Mouse (Mus musculus) limb, embryonic 12.5 days (tissue): ENCODE data around the gene Fry. TPM values are rescaled to one million over a fixed set of nuclear protein-coding genes. Genes with fewer than 3 reads are reported as not detected.

ENCODE experiments used
- ATAC-seq: fragments of 200-750 bp; cut with Nextera tagmentation; 2 replicates; pipeline ENCODE4 v1.8.0; 2017; ENCODE audit warnings: low read depth, moderate TSS enrichment; ENCODE audit not compliant: insufficient number of reproducible peaks, insufficient read depth, low FRiP score, low TSS enrichment
- H3K27ac ChIP-seq: fragments of 300-500 bp; sonication (generic); 2 replicates; pipeline ENCODE4 v1.5.1; 2016; ENCODE audit warnings: mild to moderate bottlenecking, moderate library complexity
- H3K27me3 ChIP-seq: fragments of 300-500 bp; sonication (generic); 2 replicates; pipeline ENCODE4 v1.6.1; 2016; ENCODE audit warnings: mild to moderate bottlenecking, moderate library complexity
- H3K36me3 ChIP-seq: fragments of 300-500 bp; sonication (generic); 2 replicates; pipeline ENCODE4 v1.6.1; 2016; ENCODE audit warnings: mild to moderate bottlenecking, moderate library complexity
- H3K4me1 ChIP-seq: fragments of 300-500 bp; sonication (generic); replicated peaks from 2 replicates; pipeline ENCODE4 v1.6.1; 2016
- H3K4me2 ChIP-seq: fragments of 300-500 bp; sonication (generic); 2 replicates; pipeline ENCODE4 v1.6.1; 2016; ENCODE audit warnings: mild to moderate bottlenecking, moderate library complexity
- H3K4me3 ChIP-seq: fragments of 300-500 bp; sonication (generic); replicated peaks from 2 replicates; pipeline ENCODE4 v1.5.1; 2016; ENCODE audit warnings: mild to moderate bottlenecking
- H3K9ac ChIP-seq: fragments of 300-500 bp; sonication (generic); replicated peaks from 2 replicates; pipeline ENCODE4 v1.6.1; 2016; ENCODE audit warnings: mild to moderate bottlenecking, moderate library complexity
- H3K9me3 ChIP-seq: fragments of 300-500 bp; sonication (generic); 2 replicates; pipeline ENCODE4 v1.6.1; 2016; ENCODE audit warnings: mild to moderate bottlenecking, moderate library complexity
- WGBS: fragments of 180-500 bp; shearing (Covaris S2); methylation state at CpG from one replicate; pipeline ENCODE4 v1.1.7; 2016; 5-methylcytosine and 5-hydroxymethylcytosine counted together
- polyA plus RNA-seq: library from polyadenylated mRNA; unstranded; fragments of >200 nt; fragmentation: Nextera tagmentation; extraction: Ambion mirVana; gene quantifications from 2 replicates; pipeline ENCODE4 v1.2.1, GENCODE M21; 2016

Fry gene
- polyA plus RNA-seq, 1 experiment from 2014 or later: 7.3 TPM

DNA sequence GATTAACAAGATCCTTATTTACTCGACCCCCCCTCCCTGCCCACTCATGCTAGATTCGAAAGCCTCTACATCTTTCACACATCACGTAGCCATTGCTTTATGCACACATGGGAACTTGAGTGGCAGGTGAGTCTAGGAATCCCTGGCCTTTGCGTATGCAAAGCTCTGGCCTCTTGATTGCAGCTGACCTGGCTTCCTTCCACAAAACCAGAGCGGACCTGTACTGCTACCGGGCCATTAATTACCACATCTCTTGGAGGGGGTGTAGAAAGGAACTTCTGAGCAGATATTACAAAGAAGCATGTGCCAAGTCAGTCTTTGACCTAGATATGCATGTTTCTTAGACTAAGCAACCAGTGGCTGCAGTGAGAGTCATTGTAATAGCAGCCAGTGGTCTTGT, 55.4 kb downstream of the Fry start:
- 84% methylated on average over 6 of the region's 6 CpGs for WGBS
- no peaks in the 10 kb centered on the region for H3K27me3 ChIP-seq
- ATAC-seq: no peak

DNA sequence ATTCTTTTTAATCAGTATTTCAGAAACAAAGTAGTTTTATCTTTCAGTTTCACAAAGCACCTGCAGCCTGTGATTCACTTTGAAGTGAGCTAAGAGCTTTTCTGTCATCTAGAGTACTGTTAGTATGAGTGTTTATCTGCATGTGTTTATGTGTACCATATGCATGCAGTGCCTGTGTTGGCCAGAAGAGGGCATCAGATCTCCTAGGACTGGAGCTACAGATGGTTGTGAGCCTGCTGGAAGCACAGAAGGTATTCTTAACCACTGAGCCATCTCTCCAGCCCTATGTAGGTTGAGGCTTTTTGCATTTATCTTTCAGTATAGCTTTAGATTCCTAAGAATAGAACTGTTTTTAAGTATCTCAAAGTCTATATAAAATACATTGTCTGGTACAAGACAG, 56.5 kb downstream of the Fry start:
- peaks cover 8% of the 10 kb centered on the region; the same call in 1 of the 2 replicates for H3K9me3 ChIP-seq
- H3K27ac ChIP-seq: no peak overlapping the region
- H3K9ac ChIP-seq: no peak overlapping the region
- no peaks in the 10 kb centered on the region for H3K4me1 ChIP-seq
- no peak overlapping the region for H3K4me3 ChIP-seq
- H3K27me3 ChIP-seq: no peaks in the 10 kb centered on the region
- no peak for ATAC-seq
- no peak overlapping the region for H3K4me2 ChIP-seq
- H3K36me3 ChIP-seq: no peaks in the 10 kb centered on the region

More for the DNA sequence above, 55.4 kb downstream of the Fry start:
- no peak overlapping the region for H3K27ac ChIP-seq
- no peak overlapping the region for H3K4me3 ChIP-seq
- H3K4me1 ChIP-seq: no peaks in the 10 kb centered on the region
- H3K9me3 ChIP-seq: peaks cover 8% of the 10 kb centered on the region; the same call in 1 of the 2 replicates
- H3K9ac ChIP-seq: no peak overlapping the region
- H3K4me2 ChIP-seq: no peak overlapping the region
- no peaks in the 10 kb centered on the region for H3K36me3 ChIP-seq

DNA sequence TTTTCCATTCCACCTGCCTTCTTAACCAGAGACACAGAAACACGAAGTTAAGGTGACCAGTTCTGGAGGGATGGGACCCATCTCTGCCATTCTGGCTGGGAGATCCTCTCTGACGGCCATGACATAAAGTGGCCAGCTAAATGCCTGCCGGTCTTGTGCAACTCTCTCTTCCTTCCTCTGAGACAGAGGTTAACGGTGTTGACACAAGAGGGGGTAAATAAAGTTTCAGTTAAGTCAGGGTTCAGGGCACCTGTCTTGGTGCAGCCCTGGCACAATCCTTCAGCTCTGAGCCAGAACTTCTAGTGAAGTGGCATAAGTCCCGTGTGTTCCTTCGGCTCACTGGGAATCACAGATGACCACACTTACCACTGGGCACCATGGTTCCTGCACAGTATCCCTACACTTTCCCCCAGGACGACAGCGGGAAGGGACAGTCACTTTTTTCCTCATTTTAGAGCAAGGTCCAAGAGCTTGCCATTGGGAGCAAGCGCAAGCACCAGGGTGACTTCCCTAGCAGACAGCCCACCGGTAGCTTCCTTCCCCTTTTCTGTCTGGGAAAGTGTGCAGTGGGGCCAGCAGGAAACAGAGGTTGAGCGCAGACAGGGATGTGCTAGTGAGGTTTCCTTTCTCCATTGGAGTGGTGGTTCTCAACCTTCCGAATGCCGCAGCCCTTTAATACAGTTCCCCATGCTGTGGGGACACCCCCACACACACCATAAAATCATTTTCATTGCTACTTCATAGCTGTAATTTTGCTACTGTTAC, 58.0 kb downstream of the Fry start:
- Histone ChIP-seq H3K4me2 (no peak overlapping the region), H3K9ac (no peak overlapping the region), H3K4me1 (no peaks in the 10 kb centered on the region), H3K36me3 (no peaks in the 10 kb centered on the region), H3K4me3 (no peak overlapping the region), H3K9me3 (peaks cover 8% of the 10 kb centered on the region; the same call in 1 of the 2 replicates), H3K27me3 (no peaks in the 10 kb centered on the region), H3K27ac (no peak overlapping the region)
- ATAC-seq: no peak
- 83% methylated on average over 13 of the region's 13 CpGs for WGBS

DNA sequence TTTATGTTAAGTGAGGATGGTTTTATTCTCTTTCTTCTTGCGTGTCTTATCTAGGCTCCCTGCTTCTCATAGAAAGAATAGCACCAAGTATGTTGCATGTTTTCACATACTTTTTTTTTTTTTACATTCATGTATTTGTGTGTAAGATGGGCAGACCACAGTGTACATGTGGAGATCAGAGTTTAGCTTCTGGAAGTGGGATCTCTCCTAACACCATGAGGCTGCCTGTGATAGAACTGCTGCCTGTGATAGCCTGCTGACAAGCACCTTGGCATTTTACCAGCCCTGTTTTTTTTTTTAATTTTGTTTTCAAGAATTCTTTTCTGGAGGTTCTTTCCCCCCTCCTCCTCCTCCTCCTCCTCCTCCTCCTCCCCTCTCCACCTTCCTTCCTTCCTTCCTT, 59.3 kb downstream of the Fry start:
- no peaks in the 10 kb centered on the region for H3K27me3 ChIP-seq
- H3K4me1 ChIP-seq: no peaks in the 10 kb centered on the region
- peaks cover 8% of the 10 kb centered on the region; the same call in 1 of the 2 replicates for H3K9me3 ChIP-seq
- ATAC-seq: no peak
- H3K4me3 ChIP-seq: no peak overlapping the region
- no peak overlapping the region for H3K9ac ChIP-seq
- no peaks in the 10 kb centered on the region for H3K36me3 ChIP-seq
- H3K27ac ChIP-seq: no peak overlapping the region
- WGBS: 100% methylated on average over 1 of the region's 1 CpGs
- no peak overlapping the region for H3K4me2 ChIP-seq

DNA sequence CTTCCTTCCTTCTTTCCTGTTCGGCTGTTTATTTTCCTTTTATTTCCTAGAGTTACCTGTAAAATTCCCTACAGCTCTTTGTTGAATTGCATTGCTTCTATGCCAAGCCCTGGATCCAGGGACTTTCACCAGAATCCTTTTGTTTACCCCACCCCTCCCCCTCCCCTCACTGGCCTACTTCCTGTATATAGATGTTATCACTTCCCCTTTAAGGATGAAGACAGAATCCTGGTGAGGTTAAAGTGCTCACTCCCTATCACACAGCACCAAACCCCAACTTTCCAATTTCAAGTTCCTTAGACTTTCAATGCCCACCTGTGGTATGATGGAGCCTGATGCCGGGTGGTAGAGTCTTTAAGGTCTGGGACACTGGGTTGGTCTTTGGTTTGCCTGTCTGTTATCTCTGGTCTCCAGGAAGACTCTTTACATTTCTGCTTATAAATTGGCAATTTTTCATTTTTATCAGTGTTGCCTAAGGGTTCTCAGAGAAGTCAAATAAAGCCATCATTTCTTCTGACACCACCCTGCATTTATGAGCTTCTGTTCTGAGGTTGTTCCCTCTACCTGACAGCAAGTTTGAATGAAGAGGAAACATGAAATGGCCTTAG, 59.9 kb downstream of the Fry start:
- no peaks in the 10 kb centered on the region for H3K4me1 ChIP-seq
- no peak overlapping the region for H3K4me3 ChIP-seq
- H3K27me3 ChIP-seq: no peaks in the 10 kb centered on the region
- WGBS: 87% methylated on average over 1 of the region's 2 CpGs
- no peak overlapping the region for H3K9ac ChIP-seq
- H3K27ac ChIP-seq: no peak overlapping the region
- ATAC-seq: no peak
- peaks cover 8% of the 10 kb centered on the region; the same call in 1 of the 2 replicates for H3K9me3 ChIP-seq
- no peak overlapping the region for H3K4me2 ChIP-seq
- no peaks in the 10 kb centered on the region for H3K36me3 ChIP-seq

DNA sequence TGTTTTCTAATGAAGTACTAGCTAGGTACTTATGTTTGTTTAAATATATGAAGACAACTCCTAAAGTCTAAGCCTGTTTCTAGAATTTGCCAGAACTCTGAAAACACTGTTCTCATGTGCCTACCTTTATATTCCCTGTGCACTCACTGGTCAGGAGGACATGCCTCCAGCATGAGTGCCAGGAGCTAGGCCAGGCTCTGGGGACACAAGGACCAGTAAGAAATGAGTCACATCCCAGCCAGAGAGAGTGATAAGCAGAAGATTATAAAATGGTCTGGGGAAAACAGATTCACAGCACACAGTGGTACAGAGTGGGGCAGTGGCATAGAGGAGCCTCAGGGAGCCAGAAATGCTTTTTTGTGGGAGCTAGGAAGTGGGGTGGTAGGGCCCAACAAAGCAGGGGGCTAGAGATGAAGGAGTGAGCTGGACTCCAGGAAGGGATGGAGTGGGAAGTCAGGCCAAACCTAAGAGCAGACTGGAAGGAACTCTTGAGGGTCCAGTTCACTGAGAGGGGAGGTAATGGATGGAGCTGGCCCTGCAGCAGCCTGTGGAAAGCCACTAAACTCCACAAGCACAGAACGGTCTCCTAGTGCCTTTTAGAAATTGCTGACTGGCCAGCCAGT, 62.7 kb downstream of the Fry start:
- Histone ChIP-seq H3K27me3 (no peaks in the 10 kb centered on the region), H3K4me1 (no peaks in the 10 kb centered on the region), H3K4me3 (no peak overlapping the region), H3K27ac (no peak overlapping the region), H3K36me3 (no peaks in the 10 kb centered on the region), H3K4me2 (no peak overlapping the region), H3K9me3 (no peaks in the 10 kb centered on the region), H3K9ac (no peak overlapping the region)
- ATAC-seq: no peak
- 74% methylated on average over 1 of the region's 1 CpGs for WGBS

DNA sequence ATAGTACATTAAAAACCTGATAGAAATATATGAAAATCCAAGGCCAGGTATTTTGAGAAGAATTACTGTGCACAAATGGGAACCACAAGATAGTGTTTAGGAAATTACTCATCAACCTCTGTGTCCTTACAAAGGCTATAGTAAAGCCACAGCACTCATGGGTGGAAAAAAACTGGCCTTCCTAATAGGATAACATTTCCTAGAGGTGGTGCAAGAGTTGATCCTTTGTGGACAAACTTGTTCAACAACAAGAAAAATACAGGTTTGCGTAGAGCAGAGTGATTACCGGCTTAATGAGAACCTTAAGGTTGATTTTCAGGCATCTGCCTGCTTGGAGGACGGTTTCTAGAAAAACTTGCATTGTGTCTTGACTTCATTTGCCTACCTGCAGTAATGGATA, 66.5 kb downstream of the Fry start:
- H3K36me3 ChIP-seq: no peaks in the 10 kb centered on the region
- no peaks in the 10 kb centered on the region for H3K4me1 ChIP-seq
- H3K4me2 ChIP-seq: no peak overlapping the region
- WGBS: 83% methylated on average over 3 of the region's 3 CpGs
- H3K27ac ChIP-seq: no peak overlapping the region
- H3K9ac ChIP-seq: no peak overlapping the region
- ATAC-seq: no peak
- H3K9me3 ChIP-seq: no peaks in the 10 kb centered on the region
- H3K27me3 ChIP-seq: no peaks in the 10 kb centered on the region
- no peak overlapping the region for H3K4me3 ChIP-seq

DNA sequence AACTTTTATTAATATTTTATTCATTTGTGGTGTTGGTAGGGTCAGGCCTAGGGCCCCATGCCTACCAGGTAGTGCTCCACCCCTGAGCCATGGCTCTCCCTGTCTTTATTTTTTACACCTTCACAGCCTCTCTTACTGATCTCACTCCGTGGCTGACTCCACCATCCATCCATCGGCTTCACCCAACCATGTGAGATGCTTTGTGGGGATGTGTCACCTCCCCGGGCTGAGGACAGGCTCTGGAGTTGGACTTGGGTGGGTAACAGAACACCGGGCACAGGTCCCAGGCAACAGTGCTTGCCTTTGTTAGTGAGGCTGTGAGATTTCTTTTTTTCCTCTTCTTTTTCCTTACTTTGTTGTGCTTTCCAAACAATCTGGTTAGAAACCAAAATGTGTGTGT, 67.7 kb downstream of the Fry start:
- Histone ChIP-seq H3K27me3 (no peaks in the 10 kb centered on the region), H3K36me3 (no peaks in the 10 kb centered on the region), H3K4me2 (no peak overlapping the region), H3K27ac (no peak overlapping the region), H3K9me3 (peaks cover 9% of the 10 kb centered on the region; the same call in 1 of the 2 replicates), H3K4me1 (no peaks in the 10 kb centered on the region), H3K4me3 (no peak overlapping the region), H3K9ac (no peak overlapping the region)
- 87% methylated on average over 4 of the region's 4 CpGs for WGBS
- ATAC-seq: no peak

DNA sequence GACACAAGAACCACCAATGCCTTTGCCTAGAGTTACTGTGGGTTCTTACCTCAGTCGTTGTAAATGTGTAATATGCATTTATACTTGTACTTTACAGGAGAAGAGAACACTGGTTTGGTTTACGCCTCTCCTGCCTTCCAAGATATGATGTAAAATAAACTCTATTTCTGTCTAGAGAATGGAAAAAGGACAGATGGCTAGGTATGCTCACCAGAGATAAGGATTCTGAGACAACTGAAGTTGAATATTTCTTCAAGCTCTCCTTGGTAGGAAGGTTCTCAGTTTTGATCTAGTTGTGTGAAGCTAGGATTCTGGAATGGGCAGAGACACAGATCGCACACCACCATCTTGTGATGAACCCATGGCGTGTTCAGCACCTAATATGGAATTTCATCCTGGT, 68.2 kb downstream of the Fry start:
- no peak overlapping the region for H3K4me3 ChIP-seq
- WGBS: 84% methylated on average over 4 of the region's 4 CpGs

DNA sequence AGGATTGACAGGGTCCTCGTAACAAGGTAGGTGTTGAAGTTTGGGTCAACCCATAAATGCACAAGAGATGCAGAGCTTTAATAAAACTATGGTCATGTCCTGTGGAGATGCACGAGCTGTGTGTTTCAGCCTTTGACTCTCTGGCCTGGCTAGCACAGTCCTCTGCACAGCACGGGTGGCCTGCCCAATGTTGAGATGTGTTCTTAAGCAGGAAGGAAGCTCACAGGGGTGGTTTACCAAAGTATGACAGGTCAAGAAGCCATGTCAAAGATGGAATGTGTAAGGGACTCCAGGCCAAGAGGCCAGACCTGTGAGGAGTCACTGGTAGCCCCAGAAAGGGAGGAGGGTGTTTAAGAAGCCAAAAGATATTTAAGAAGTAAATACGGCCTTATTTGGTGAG, 69.6 kb downstream of the Fry start:
- no peak for ATAC-seq

More for the DNA sequence above, 68.2 kb downstream of the Fry start:
- H3K27me3 ChIP-seq: no peaks in the 10 kb centered on the region
- peaks cover 9% of the 10 kb centered on the region; the same call in 1 of the 2 replicates for H3K9me3 ChIP-seq
- H3K9ac ChIP-seq: no peak overlapping the region
- H3K4me1 ChIP-seq: no peaks in the 10 kb centered on the region
- H3K27ac ChIP-seq: no peak overlapping the region
- H3K36me3 ChIP-seq: no peaks in the 10 kb centered on the region
- H3K4me2 ChIP-seq: no peak overlapping the region
- no peak for ATAC-seq

DNA sequence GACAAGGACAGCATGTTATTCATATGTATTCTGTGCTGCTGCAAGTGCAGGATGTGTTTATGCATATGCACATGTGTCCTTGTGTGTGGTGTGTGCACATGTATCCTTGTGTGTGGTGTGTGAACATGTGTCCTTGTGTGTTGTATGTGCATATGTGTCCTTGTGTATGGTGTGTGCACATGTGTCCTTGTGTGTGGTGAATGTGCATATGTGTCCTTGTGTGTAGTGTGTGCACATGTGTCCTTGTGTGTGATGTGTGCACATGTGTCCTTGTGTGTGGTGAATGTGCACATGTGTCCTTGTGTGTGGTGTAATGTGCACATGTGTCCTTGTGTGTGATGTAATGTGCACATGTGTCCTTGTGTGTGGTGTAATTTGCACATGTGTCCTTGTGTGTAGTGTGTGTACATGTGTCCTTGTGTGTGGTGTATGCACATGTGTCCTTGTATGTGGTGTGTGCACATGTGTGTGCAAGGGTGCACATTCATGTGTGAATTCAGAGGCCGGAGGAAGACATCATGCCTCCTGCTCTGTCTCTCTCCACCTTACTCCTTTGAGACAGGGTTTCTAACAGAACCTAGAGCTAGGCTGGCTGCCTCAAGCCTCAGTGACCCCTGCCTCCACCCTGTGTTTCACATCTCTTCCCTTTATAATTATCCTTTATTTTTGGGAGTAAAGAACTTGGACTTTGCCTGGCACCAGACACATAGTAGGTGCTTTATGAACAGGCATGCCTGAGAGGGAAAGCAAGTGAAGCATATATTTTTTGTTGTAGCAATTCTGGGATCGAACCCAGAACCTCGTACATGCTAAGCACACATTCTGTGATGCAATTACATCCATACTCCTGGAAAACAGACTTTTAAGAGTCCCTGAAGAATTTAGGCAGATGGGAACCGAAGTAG, 72.3 kb downstream of the Fry start:
- Histone ChIP-seq H3K27me3 (no peaks in the 10 kb centered on the region; the same call in 1 of the 2 replicates), H3K9ac (no peak overlapping the region), H3K36me3 (no peaks in the 10 kb centered on the region), H3K9me3 (peaks cover 9% of the 10 kb centered on the region; the same call in 1 of the 2 replicates), H3K4me1 (no peaks in the 10 kb centered on the region), H3K4me3 (no peak overlapping the region), H3K4me2 (no peak overlapping the region), H3K27ac (no peak overlapping the region)
- ATAC-seq: no peak
- WGBS: 88% methylated on average over 4 of the region's 4 CpGs

More for the DNA sequence above, 69.6 kb downstream of the Fry start:
- no peaks in the 10 kb centered on the region for H3K27me3 ChIP-seq
- no peaks in the 10 kb centered on the region for H3K36me3 ChIP-seq
- no peaks in the 10 kb centered on the region for H3K4me1 ChIP-seq
- WGBS: 82% methylated on average over 4 of the region's 4 CpGs
- peaks cover 9% of the 10 kb centered on the region; the same call in 1 of the 2 replicates for H3K9me3 ChIP-seq
- H3K9ac ChIP-seq: no peak overlapping the region
- H3K27ac ChIP-seq: no peak overlapping the region
- no peak overlapping the region for H3K4me2 ChIP-seq
- no peak overlapping the region for H3K4me3 ChIP-seq
